Mouse (Mus musculus) limb, embryonic 14.5 days (tissue): ENCODE results near the gene Fsd2. TPM values are rescaled to one million over a fixed set of nuclear protein-coding genes. Genes with fewer than 3 reads are reported as not detected.

Experiments
- ATAC-seq: fragments of 200-750 bp; cut with Nextera tagmentation; 2 replicates; pipeline ENCODE4 v1.8.0; 2017; ENCODE audit warnings: low read depth, moderate number of reproducible peaks, moderate TSS enrichment; ENCODE audit not compliant: low FRiP score
- DNase-seq: peaks from one replicate; pipeline ENCODE4 v3.0.0-alpha.2; 2015; ENCODE audit warnings: low spot score
- H3K27ac ChIP-seq: fragments of 300-500 bp; sonication (generic); replicated peaks from 2 replicates; pipeline ENCODE4 v1.5.1; 2014; ENCODE audit warnings: low read depth, mild to moderate bottlenecking, low read length, moderate library complexity, mixed read lengths
- H3K27me3 ChIP-seq: fragments of 300-500 bp; sonication (generic); 2 replicates; pipeline ENCODE4 v1.6.1; 2014; ENCODE audit warnings: low read length, mixed read lengths; ENCODE audit not compliant: control insufficient read depth, insufficient read depth
- H3K36me3 ChIP-seq: fragments of 300-500 bp; sonication (generic); 2 replicates; pipeline ENCODE4 v1.6.1; 2014; ENCODE audit warnings: mild to moderate bottlenecking, low read length, moderate library complexity, mixed read lengths; ENCODE audit not compliant: control insufficient read depth, insufficient read depth
- H3K4me1 ChIP-seq: fragments of 300-500 bp; sonication (generic); 2 replicates; pipeline ENCODE4 v1.6.1; 2014; ENCODE audit warnings: antibody characterized with exemption, low read length, mixed read lengths; ENCODE audit not compliant: control insufficient read depth, insufficient read depth
- H3K4me2 ChIP-seq: fragments of 300-500 bp; sonication (generic); replicated peaks from 2 replicates; pipeline ENCODE4 v1.6.1; 2014; ENCODE audit warnings: low read depth, mild to moderate bottlenecking, low read length, moderate library complexity; ENCODE audit not compliant: severe bottlenecking
- H3K4me3 ChIP-seq: fragments of 300-500 bp; sonication (generic); replicated peaks from 2 replicates; pipeline ENCODE4 v1.5.1; 2014; ENCODE audit warnings: low read length
- H3K9ac ChIP-seq: fragments of 300-500 bp; sonication (generic); 2 replicates; pipeline ENCODE4 v1.6.1; 2014; ENCODE audit warnings: mild to moderate bottlenecking, low read depth, low read length, moderate library complexity; ENCODE audit not compliant: severe bottlenecking
- H3K9me3 ChIP-seq: fragments of 300-500 bp; sonication (generic); 2 replicates; pipeline ENCODE4 v1.6.1; 2016; ENCODE audit warnings: low read length; ENCODE audit not compliant: control insufficient read depth
- POLR2A ChIP-seq: fragments of 200-500 bp; IDR thresholded peaks from 2 replicates; pipeline ENCODE4 v1.8.0; 2012; ENCODE audit warnings: inconsistent platforms, mild to moderate bottlenecking, moderate library complexity, borderline replicate concordance; ENCODE audit not compliant: insufficient read depth, insufficient read length; ENCODE audit errors: extremely low read depth
- WGBS: fragments of 180-500 bp; shearing (Covaris S2); extraction: QIAGEN DNeasy Blood & Tissue Kit; methylation state at CpG from one replicate; pipeline ENCODE4 v1.1.7; 2014; 5-methylcytosine and 5-hydroxymethylcytosine counted together
- polyA plus RNA-seq, 2 experiments: library from polyadenylated mRNA; depleted of rRNA in 1 of 2; stranded (reverse) in 1 of 2; unstranded in 1 of 2; fragments of >200 nt; fragmentation: Nextera tagmentation in 1 of 2; extraction: Ambion mirVana in 1 of 2; gene quantifications; 2 replicates each; pipeline versions ENCODE4 v1.2.1 to v1.2.3; 2012 to 2014

Gene Fsd2
- polyA plus RNA-seq, 2 experiments = 0.78 to 1.3 TPM

DNA sequence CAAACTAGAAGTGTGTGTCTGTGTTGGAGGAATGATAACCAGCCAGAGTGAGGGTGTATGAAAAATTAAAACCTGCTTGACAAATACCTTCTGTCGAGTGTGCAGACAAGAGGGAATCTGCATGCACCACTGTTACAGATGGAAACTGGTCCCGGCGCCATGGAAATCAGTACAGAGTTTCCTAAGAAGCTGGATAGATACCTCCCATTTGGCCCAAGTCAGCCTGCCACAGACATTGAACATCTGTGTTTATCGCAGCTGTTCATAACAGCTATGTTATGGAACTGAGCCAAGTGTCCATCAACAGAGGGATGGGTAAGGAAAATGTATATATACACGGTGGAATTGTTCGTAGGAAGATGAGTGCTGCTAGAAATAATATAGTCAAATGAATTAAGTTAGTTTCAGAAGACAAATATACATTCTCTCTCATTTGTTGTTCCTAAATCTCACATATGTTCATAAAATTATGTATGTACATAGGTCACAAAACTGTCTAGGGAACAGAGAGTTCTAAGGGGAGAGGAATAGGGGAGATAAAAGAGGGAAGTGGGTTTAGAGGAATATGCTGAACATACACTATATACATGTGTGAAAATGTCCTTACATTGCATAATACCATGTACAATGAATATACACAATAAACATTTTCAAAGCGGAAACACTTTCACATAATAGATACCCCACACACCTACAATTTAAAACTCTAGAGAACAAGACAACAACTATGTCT, 9.3 kb downstream of the Fsd2 start:
- TF ChIP-seq POLR2A = no peak
- WGBS = 74% methylated on average over 7 of the region's 7 CpGs
- no peak overlapping the region for H3K27ac ChIP-seq
- H3K4me2 ChIP-seq = no peak overlapping the region
- H3K9me3 ChIP-seq = no peaks in the 10 kb centered on the region
- H3K36me3 ChIP-seq = no peaks in the 10 kb centered on the region
- peak; percentile 51 for DNase-seq
- H3K4me1 ChIP-seq = no peaks in the 10 kb centered on the region
- no peak overlapping the region for H3K4me3 ChIP-seq
- no peak overlapping the region for H3K9ac ChIP-seq
- no peaks in the 10 kb centered on the region for H3K27me3 ChIP-seq
- no peak for ATAC-seq

DNA sequence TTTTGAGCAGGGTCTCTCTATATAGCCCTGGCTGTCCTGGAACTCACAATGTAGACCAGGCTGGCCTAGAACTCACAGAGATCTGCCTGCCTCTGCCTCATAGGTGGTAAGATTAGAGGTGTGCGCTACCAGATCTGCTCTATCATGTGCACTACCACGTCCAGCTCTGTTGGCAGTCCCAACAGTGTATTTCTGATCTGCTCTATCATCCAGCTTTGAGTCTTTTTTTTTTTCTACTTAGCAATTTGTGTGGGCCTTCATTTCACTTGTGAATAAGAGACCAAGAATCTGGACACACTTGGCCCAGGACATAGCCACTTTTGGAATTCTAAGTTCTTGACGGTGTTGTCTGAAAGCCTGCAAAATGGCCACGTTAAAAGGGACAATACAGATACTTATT, 9.9 kb downstream of the Fsd2 start:
- H3K36me3 ChIP-seq = no peaks in the 10 kb centered on the region
- H3K9ac ChIP-seq = no peak overlapping the region
- no peaks in the 10 kb centered on the region for H3K27me3 ChIP-seq
- ATAC-seq (no peak), DNase-seq (no peak)
- 85% methylated on average over 4 of the region's 4 CpGs for WGBS
- H3K4me1 ChIP-seq = no peaks in the 10 kb centered on the region
- TF ChIP-seq POLR2A = no peak
- H3K4me3 ChIP-seq = no peak overlapping the region
- no peaks in the 10 kb centered on the region for H3K9me3 ChIP-seq
- no peak overlapping the region for H3K27ac ChIP-seq
- no peak overlapping the region for H3K4me2 ChIP-seq

DNA sequence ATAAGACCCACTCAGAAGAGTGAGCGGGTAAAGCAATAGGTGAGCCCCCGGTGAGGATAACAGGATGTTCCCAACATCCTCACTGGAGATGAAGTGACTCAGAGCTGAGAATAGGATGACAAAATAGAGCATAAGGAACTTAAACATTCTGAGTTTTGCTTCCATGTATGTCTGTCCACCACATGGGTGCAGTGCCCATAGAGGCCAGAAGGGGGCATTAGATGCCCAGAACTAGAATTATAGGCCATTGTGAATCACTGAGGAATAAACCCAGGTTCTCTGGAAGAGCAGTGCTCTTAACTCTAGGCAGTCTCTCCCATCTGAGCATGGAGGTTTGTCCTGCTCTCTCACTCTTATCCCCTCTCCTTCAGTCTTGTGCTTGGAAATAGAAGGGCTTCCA, 12.4 kb downstream of the Fsd2 start:
- H3K27me3 ChIP-seq = no peaks in the 10 kb centered on the region
- no peak for TF ChIP-seq POLR2A
- no peaks in the 10 kb centered on the region for H3K4me1 ChIP-seq
- WGBS = 73% methylated on average over 2 of the region's 2 CpGs
- no peaks in the 10 kb centered on the region for H3K36me3 ChIP-seq
- ATAC-seq (no peak), DNase-seq (no peak)
- H3K9ac ChIP-seq = no peak overlapping the region
- no peaks in the 10 kb centered on the region for H3K9me3 ChIP-seq
- H3K4me2 ChIP-seq = no peak overlapping the region
- no peak overlapping the region for H3K4me3 ChIP-seq
- H3K27ac ChIP-seq = no peak overlapping the region

DNA sequence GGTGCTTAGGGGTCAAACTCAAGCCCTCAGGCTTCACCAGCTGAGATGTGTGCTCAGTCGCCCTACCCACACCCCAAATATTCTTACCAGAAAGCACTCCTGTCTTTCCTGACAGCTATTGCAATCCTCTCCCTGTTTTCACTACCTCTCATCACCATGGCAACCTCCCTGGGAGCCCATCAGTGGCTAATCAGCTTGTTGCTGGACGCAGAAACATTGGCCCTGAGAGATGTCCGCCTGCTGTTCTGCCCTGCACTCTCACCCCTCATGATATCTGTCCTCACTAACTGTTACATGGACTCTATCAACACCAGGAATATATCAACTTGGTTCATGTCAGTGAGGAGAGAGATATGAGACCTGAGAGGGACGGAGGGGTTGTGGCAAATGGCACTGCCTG, 13.2 kb downstream of the Fsd2 start:
- no peaks in the 10 kb centered on the region for H3K9me3 ChIP-seq
- no peak overlapping the region for H3K4me2 ChIP-seq
- TF ChIP-seq POLR2A = no peak
- H3K27me3 ChIP-seq = no peaks in the 10 kb centered on the region
- 71% methylated on average over 4 of the region's 4 CpGs for WGBS
- no peak overlapping the region for H3K27ac ChIP-seq
- no peak overlapping the region for H3K9ac ChIP-seq
- no peak for DNase-seq
- H3K4me3 ChIP-seq = no peak overlapping the region
- ATAC-seq = no peak
- no peaks in the 10 kb centered on the region for H3K4me1 ChIP-seq
- H3K36me3 ChIP-seq = no peaks in the 10 kb centered on the region

DNA sequence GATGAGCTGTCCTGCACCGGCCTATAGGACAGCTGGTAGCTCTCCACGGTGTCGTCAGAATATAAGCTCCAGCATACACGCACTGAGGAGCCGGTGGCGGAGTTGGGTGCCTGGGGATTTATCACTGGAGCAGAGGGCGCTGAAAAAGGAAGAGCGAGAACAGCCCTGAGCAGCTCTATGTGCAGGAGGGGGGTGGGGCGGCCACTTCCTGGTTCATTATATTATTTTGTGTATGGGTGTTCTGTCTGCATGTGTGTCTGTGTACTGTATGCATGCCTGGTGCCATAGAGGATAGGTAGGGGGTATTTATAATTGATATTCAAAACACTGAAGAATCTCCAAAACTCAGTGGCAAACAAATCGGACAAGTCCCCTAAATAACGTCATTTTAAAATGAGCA, 17.9 kb downstream of the Fsd2 start:
- whole genome bisulfite sequencing = 71% methylated on average over 11 of the region's 11 CpGs
- no peak for TF ChIP-seq POLR2A
- no peak overlapping the region for H3K4me2 ChIP-seq
- no peak for DNase-seq
- H3K27ac ChIP-seq = no peak overlapping the region
- no peaks in the 10 kb centered on the region for H3K27me3 ChIP-seq
- no peaks in the 10 kb centered on the region for H3K9me3 ChIP-seq
- H3K9ac ChIP-seq = no peak overlapping the region
- no peaks in the 10 kb centered on the region for H3K36me3 ChIP-seq
- no peak for ATAC-seq
- H3K4me3 ChIP-seq = no peak overlapping the region
- H3K4me1 ChIP-seq = no peaks in the 10 kb centered on the region

DNA sequence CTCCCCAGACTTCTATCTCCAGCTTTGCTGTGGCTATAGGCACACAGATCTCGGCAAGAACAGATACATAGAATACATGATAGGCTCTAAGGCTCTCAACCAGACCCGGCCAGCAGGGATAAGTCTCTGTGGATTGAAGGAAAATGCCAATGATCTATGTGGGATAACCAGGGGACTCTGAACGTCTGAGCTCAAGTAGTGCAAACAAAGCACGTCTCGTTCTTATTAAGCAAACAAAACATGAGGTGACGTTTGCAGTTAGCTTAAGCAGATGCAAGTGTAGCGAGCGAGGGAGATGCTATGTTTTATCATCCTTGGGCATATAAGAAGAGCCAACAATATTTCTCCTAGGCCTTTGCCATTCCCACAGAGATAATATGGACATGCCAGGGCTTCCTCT, 23.8 kb downstream of the Fsd2 start:
- H3K36me3 ChIP-seq = no peaks in the 10 kb centered on the region
- ATAC-seq (no peak), DNase-seq (no peak)
- H3K4me3 ChIP-seq = no peak overlapping the region
- H3K9ac ChIP-seq = no peak overlapping the region
- H3K4me1 ChIP-seq = no peaks in the 10 kb centered on the region
- H3K27ac ChIP-seq = no peak overlapping the region
- TF ChIP-seq POLR2A = no peak
- WGBS = 88% methylated on average over 8 of the region's 8 CpGs
- H3K4me2 ChIP-seq = no peak overlapping the region
- H3K9me3 ChIP-seq = no peaks in the 10 kb centered on the region
- H3K27me3 ChIP-seq = no peaks in the 10 kb centered on the region
